Mouse (Mus musculus): ENCODE data around the gene Ggct.

DNA sequence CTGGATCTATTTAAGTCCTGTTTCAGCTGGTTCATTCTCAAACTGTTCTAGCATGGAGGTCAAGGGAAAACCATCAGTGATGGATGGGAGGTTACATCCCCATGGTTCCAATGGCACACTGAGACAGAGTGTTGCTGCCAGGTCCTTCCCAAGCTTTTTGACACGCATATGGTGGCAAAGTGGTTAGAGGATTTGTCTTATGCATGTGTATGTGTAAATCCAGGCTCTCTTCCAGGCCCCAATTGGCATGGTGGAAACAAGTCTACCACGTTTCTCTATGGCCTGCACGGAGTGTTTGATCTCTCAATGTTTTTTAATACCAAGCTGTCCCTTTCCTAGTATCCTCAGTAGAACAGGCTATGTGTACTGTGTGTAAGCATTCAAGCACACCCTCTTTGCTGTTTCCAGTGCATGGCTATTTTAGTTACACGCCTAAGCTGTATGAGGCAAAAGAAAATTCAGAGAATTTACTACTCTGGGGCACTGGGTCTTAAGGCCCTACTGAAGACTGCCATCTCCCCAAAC, 9.2 kb downstream of the Ggct start:
- TF ChIP-seq CTCF (IDR thresholded peaks at IDR 0.05; ENCODE audit: extremely low read depth, insufficient read length, insufficient replicate concordance, low read depth, low read length) = no peak
- TF ChIP-seq POLR2A (IDR thresholded peaks at IDR 0.05; ENCODE audit: low read depth, low read length) = no peak

Data from small intestine, adult 2 months (tissue).